Mouse (Mus musculus): ENCODE data around the gene Klf17.
"Not testable (repeated sequence)": the region's sequence is repeated elsewhere in the genome, so short reads cannot be mapped to it uniquely, and the experiment has no call there.

Gene Klf17

GRCm38 (mm10) chr4:117765416-117765815, at the start of gene Klf17:
Klf17 (minus strand) TSS chr4:117765648.
- DNase-seq (ENCODE audit: low spot score in 2 of 2): no peak

DNA sequence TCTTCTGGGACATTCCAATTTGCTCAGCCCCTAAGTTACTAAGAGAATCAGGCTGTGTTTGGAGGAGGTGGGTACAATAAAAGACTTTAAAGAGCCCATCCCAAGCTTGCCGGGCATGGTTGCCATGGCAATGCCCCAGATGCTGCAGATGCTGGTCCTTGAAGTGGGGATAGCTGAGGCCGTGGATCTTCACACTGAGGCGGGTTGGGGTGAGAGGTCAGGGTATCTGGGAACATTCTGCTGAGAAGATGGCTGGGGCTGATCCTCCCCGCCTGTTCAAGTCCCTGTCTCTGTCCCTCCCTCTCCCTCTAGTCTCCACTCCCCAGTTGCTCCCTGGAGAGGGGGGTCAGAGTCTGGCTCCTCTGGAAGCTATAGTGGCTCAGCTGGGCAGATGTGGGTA, 48.9 kb upstream of the Klf17 start:
- no peak for DNase-seq (ENCODE audit: low spot score in 2 of 2)

DNA sequence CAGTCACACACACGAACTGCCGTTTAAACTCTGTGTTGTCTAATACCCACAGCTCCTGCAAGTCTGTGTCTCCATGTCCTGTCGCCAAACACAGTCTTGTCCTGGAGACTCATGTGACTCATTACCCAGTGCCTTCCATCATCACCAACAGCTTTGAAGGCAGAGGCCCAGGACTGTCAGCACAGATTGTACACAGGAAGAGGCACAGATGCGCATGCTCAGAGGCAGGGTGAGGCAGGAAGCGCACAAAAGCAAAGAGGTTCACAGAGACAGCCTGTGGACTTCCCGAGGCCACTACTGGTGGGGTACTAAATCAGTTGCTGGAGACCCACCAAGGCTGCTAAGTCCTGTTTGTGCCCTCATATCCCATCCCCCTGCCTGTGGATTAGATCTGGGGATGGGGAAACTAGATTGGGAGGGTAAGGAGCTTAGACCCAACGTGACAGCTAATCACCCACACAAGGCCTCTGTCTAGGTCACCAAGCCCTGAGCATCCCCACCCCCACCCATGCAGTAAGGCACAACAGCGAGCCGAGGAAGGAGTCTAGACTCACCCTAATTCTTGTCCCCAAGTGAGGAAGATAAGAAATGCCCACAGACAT, 48.2 kb upstream of the Klf17 start:
- no peak for DNase-seq (ENCODE audit: low spot score in 2 of 2)

GRCm38 (mm10) chr4:117810933-117811332, 45.5 kb upstream of the Klf17 start:
- DNase-seq (ENCODE audit: low spot score in 2 of 2): no peak

GRCm38 (mm10) chr4:117806992-117807391, 41.5 kb upstream of the Klf17 start:
- no peak for DNase-seq (ENCODE audit: low spot score in 2 of 2)

- DNase-seq (ENCODE audit: low spot score in 2 of 2): no peak
Measured at GRCm38 (mm10) chr4:117799904-117800303, 34.5 kb upstream of the Klf17 start.

- no peak for DNase-seq (ENCODE audit: low spot score in 2 of 2)
Measured at GRCm38 (mm10) chr4:117788308-117788707, 22.9 kb upstream of the Klf17 start.

- no peak for DNase-seq (ENCODE audit: low spot score in 2 of 2)
Measured at GRCm38 (mm10) chr4:117786963-117787362, 21.5 kb upstream of the Klf17 start.

GRCm38 (mm10) chr4:117782908-117783307, 17.5 kb upstream of the Klf17 start:
- no peak for DNase-seq (ENCODE audit: low spot score in 2 of 2)

DNA sequence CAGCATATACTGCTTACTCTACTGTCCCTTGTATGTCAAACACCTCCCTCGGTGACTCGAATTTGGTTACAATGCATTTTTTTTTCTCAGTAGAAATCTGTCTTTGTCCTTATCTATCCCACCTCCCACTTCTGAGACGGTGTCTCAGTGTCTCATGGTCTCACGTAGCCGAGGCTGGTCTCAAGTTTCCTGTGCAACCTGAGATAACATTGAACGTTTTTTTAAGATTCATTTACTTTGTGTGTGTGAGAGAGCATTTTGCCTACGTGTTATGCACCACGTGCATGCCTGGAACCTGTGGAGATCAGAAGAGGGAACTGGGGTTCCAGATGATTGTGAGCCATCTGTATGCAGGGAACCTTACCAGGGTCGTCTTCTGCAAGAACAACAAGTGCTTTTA, 7.5 kb upstream of the Klf17 start:
- DNase-seq (ENCODE audit: low spot score in 2 of 2): no peak

DNA sequence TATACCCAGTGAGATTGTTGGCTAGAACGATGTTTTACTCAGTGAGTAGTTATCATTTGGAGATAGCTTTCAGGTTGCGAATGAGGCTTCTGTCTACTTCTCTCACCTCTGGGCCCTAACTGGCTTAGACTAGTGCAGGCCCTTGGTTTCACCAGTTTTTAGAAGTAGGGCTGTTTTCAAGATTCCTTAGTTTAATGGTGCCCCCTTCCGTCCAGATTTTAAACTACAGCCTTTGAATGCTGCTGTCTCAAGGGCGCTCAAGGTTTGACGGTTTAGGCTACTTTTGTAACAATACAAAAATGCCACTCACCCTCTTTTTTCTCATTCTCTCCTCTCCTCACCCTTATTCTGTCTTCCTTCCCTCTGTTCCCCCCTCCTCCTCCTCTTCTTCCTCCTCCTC, 5.5 kb upstream of the Klf17 start:
- DNase-seq (ENCODE audit: low spot score in 2 of 2): peak; percentile 7 to 65

DNA sequence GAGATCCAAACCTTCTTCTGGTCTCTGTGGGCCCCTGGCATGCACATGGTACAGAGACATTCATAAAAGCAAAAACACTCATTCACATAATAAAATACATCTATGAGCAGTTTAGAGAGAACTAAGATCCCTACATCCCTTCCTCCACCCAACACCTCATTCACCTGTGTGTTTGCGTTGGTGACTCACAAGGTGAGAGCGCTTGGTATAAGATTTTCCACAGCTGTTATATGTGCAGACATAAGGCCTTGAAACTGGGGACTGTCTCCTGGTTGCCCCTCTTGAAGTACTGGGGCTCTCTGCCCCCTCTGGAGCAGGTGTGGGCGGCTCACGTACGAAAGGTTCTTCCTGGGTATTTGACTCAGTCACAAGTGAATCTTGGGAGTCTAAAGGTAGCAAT, 5.3 kb downstream of the Klf17 start:
- no peak for DNase-seq (ENCODE audit: low spot score in 2 of 2)

DNA sequence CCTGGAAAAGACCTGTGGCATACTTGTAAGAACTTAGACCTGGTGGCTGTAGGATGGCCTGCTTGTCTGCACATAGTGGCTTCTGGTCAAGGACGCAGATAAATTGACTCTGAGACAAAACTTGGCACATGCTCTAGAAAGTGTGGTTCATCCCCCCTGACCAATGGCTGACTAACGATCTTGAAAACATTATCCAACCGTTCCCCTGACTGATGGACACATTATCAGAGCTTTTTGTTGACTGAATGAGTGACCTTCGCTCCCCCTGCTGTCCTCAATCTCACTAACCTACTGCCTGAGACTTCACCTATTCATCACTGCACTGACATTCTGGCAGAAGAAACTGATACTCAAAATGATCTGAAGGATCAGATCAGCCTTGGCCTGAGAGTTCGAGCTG, 13.0 kb downstream of the Klf17 start:
- DNase-seq (ENCODE audit: low spot score in 2 of 2): not testable (repeated sequence)

- DNase-seq (ENCODE audit: low spot score in 2 of 2): no peak
Measured at GRCm38 (mm10) chr4:117737559-117737958, 27.9 kb downstream of the Klf17 start.

DNA sequence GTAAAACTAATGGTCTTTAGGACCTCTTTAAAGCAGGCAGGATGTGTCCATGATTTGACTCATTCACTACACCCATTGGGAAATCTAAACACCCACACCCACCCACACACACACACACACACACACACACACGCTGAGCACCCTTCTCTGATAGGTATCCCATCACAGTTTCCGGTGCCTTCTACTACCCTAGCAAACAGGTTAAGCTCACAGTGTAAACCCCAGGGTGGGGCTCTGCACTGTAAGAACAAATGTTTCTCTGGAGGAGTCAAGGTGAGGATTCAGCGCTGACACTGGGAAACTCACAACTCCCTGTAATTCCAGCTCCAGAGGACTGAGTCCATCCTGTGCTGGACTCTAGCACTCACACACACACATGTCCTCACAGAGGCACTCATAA, 33.5 kb downstream of the Klf17 start:
- no peak for DNase-seq (ENCODE audit: low spot score in 2 of 2)

DNA sequence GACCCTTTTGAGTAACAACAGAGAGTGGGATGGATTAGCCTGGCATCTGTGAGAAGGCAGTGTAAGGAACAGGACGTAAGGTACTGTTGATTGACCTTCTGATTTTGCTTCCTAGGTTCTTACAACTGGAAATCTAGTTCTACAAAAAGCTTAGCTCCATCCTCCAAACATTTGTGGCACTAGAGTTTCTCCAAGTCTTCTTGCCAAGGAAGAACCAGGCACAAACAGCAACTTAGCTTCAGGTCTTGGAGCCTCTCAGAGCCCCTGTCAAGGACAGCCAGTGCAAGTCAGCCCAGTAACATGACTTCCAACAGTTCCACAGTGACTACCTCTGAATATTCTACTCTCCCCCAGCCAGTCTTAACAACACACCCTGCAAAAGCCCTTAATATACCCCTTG, 41.3 kb downstream of the Klf17 start, which contains the start of gene Gm12845:
TSS of gene Gm12845 (plus strand) at position 301 of the 400 bp plus-strand sequence.
- DNase-seq (ENCODE audit: low spot score in 2 of 2): no peak

DNA sequence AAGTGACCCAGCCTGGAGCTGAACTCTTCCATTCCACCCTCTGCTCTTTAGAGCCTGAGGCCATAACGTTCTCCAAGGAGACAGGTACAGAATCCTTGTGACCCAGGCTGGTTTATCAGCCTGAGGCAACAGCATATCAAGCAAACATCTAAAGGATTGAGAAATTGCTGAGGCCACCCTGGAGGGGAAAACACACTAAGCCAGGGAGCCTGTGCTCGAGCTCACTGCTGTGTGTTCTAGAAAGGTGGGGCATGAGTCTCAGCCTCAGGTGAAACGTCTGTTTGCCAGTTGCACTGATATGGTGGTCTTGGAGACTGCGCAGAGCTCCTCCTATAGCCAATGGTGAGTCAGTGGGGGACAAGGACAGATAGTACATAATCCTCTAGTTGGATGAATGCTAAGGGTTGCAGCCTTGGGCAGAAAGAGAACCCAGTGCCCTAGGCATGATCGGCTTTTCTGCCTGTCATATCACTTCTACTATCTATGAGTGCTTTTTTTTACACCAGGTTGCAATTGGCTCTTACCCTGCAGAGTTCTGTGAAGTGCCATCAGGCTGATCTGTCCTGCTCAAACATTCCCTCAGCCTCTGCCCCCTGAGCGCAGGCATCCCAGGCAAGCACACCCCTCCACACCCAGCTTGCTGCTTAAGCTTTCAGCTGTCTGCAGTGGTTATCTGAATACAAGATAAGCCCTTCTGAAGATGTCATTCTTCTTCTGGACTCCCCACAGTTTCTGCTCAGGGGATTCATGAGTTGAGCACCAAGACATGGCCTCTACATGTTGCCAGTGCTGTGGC, 51.9 kb downstream of the Klf17 start:
- DNase-seq (ENCODE audit: low spot score in 2 of 2): no peak

- DNase-seq (ENCODE audit: low spot score in 2 of 2): no peak
Measured at GRCm38 (mm10) chr4:117712314-117712713, 53.1 kb downstream of the Klf17 start.

DNA sequence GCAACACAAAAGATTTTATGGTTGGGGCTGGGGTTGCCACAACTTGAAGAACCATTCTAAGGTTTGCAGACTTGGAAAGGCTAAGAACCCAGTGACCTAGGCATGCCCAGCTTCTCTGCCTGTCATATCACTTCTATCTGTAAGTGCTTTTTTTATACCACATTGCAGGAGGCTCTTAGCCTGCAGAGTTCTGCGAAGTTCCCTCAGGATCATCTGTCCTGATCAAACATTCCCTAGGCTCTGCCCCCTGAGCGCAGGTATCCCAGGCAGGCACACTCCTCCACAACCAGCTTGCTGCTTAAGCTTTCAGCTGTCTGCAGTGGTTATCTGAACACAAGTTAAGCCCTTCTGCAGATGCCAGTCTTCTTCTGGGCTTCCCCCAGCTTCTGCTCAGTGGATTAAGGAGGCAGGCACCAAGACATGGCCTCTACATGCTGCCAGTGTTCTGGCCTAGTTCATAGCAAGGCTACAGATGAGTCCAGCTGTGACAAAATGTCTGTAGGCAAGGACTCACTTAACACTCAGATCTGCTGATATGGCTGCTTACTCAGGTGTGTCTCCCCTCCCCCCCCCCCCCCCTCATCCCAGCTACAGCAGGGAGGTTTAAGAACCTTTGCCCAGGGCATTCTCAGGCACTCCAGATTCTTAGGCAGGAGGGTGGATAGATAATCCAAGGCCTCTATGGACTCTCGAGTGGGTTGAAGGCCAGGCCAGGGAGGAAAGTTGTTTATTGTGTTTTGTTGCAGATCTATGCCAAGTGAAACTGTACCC, 56.5 kb downstream of the Klf17 start:
- no peak for DNase-seq (ENCODE audit: low spot score in 2 of 2)
